Mouse (Mus musculus): Measurements from ENCODE around the gene Fzd10. TPM values are rescaled to one million over a fixed set of nuclear protein-coding genes. Genes with fewer than 3 reads are reported as not detected.

Fzd10 gene
- polyA plus RNA-seq, 1 experiment: 23.6 TPM

GRCm38 (mm10) chr5:128646286-128646685 is 45.6 kb downstream of the Fzd10 start:
- TF ChIP-seq CTCF (IDR thresholded peaks at IDR 0.05; ENCODE audit: borderline replicate concordance, extremely low read depth, insufficient read depth, insufficient read length): no peak
- no peak for TF ChIP-seq POLR2A (IDR thresholded peaks at IDR 0.05; ENCODE audit: borderline replicate concordance, extremely low read depth, insufficient read depth, insufficient read length, poor library complexity, severe bottlenecking)
- no peak for DNase-seq (ENCODE audit: low read depth)

- no peak for TF ChIP-seq CTCF (IDR thresholded peaks at IDR 0.05; ENCODE audit: borderline replicate concordance, extremely low read depth, insufficient read depth, insufficient read length)
- no peak for DNase-seq (ENCODE audit: low read depth)
Observed at GRCm38 (mm10) chr5:128647221-128647730, 46.6 kb downstream of the Fzd10 start.

DNA sequence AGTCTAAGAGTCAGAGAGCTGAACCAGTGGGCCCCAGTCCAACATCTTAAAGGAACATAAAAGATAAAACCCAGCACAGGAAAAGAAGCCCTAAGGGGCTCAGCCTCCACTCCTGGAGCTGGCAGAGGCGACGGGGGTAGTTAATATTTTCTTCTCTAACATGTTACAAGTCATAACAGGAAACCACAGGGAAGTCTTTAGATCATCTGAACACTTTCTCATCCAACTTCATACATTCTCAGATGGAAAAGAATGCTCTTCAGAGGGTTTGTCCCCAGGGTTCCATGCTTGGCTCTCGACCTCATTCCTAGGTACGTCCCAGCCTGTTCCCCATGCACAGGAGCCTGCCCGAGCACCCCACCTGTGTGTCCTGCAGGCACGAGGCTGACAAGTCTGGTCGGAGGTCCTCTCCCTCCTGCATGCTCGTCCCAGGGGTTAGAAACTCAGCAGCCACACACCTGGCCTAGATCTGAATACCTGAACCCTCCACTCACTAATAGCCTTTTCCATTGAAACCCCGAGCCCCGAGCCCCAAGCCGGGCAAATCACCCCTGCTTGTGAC is 48.8 kb downstream of the Fzd10 start:
- TF ChIP-seq CTCF (IDR thresholded peaks at IDR 0.05; ENCODE audit: borderline replicate concordance, extremely low read depth, insufficient read depth, insufficient read length) (no peak), POLR2A (IDR thresholded peaks at IDR 0.05; ENCODE audit: borderline replicate concordance, extremely low read depth, insufficient read depth, insufficient read length, poor library complexity, severe bottlenecking) (no peak)
- no peak for DNase-seq (ENCODE audit: low read depth)

Other genes with a start within 250 kb of the Fzd10 start
- 2.4 and 5.8 TPM in 2 replicates for gene Tmem132d, start 167.8 kb upstream of the Fzd10 start, polyA plus RNA-seq (2012; rRNA removed)
- 0.24 and 0.30 TPM in 2 replicates for gene Piwil1, start 101.7 kb downstream of the Fzd10 start, polyA plus RNA-seq (2012; rRNA removed)